Mouse (Mus musculus) kidney, postnatal 0 days (tissue): ENCODE data around the gene Ccdc63. TPM values are rescaled to one million over a fixed set of nuclear protein-coding genes. Genes with fewer than 3 reads are reported as not detected.
"Not testable (repeated sequence)": the region's sequence is repeated elsewhere in the genome, so short reads cannot be mapped to it uniquely, and the experiment has no call there.

Source experiments
- ATAC-seq: fragments of 200-750 bp; cut with Nextera tagmentation; replicated peaks from 2 replicates; pipeline ENCODE4 v1.8.0; 2017; ENCODE audit warnings: low read depth, moderate number of reproducible peaks, moderate TSS enrichment, moderate library complexity; ENCODE audit not compliant: low FRiP score
- DNase-seq: peaks from one replicate; pipeline ENCODE4 v3.0.0-alpha.2; 2016; ENCODE audit warnings: low spot score
- H3K27ac ChIP-seq: fragments of 300-500 bp; sonication (generic); 2 replicates; pipeline ENCODE4 v1.5.1; 2014; ENCODE audit warnings: mild to moderate bottlenecking
- H3K27me3 ChIP-seq: fragments of 300-500 bp; sonication (generic); 2 replicates; pipeline ENCODE4 v1.6.1; 2014; ENCODE audit warnings: low read length, mixed read lengths; ENCODE audit not compliant: insufficient read depth
- H3K36me3 ChIP-seq: fragments of 300-500 bp; sonication (generic); 2 replicates; pipeline ENCODE4 v1.6.1; 2014; ENCODE audit warnings: low read length, mixed read lengths; ENCODE audit not compliant: insufficient read depth
- H3K4me1 ChIP-seq: fragments of 300-500 bp; sonication (generic); replicated peaks from 2 replicates; pipeline ENCODE4 v1.6.1; 2014; ENCODE audit warnings: antibody characterized with exemption, low read length, mixed read lengths; ENCODE audit not compliant: insufficient read depth
- H3K4me2 ChIP-seq: fragments of 300-500 bp; sonication (generic); 2 replicates; pipeline ENCODE4 v1.6.1; 2014; ENCODE audit warnings: mild to moderate bottlenecking, low read length, moderate library complexity, mixed read lengths
- H3K4me3 ChIP-seq: fragments of 300-500 bp; sonication (generic); replicated peaks from 2 replicates; pipeline ENCODE4 v1.5.1; 2014; ENCODE audit warnings: low read depth, low read length
- H3K9ac ChIP-seq: fragments of 300-500 bp; sonication (generic); 2 replicates; pipeline ENCODE4 v1.6.1; 2014; ENCODE audit warnings: low read depth, low read length
- H3K9me3 ChIP-seq: fragments of 300-500 bp; sonication (generic); replicated peaks from 2 replicates; pipeline ENCODE4 v1.6.1; 2016; ENCODE audit warnings: low read length, inconsistent platforms, mixed read lengths
- CTCF ChIP-seq: IDR thresholded peaks from 2 replicates; pipeline ENCODE4 v1.5.1; 2016; ENCODE audit warnings: antibody characterized with exemption, low read depth, mild to moderate bottlenecking, moderate library complexity
- WGBS: fragments of 180-500 bp; shearing (Covaris S2); extraction: QIAGEN DNeasy Blood & Tissue Kit; methylation state at CpG from one replicate; pipeline ENCODE4 v1.1.7; 2014; 5-methylcytosine and 5-hydroxymethylcytosine counted together
- polyA plus RNA-seq: library from polyadenylated mRNA; unstranded; fragments of >200 nt; fragmentation: Nextera tagmentation; extraction: Ambion mirVana; gene quantifications from 2 replicates; pipeline ENCODE4 v1.2.1, GENCODE M21; 2015

Ccdc63 gene
- polyA plus RNA-seq, 1 experiment from 2014 or later, result not detected

GRCm38 (mm10) chr5:122145381-122146055 lies 4.9 kb upstream of the Ccdc63 start:
- H3K9ac ChIP-seq, result no peak overlapping the region
- no peaks in the 10 kb centered on the region for H3K27me3 ChIP-seq
- DNase-seq (peak; percentile 68), ATAC-seq (peak; percentile 52)
- H3K9me3 ChIP-seq, result no peaks in the 10 kb centered on the region
- H3K4me3 ChIP-seq, result no peak overlapping the region
- peak overlapping the region; percentile 29 for H3K4me2 ChIP-seq
- no peaks in the 10 kb centered on the region for H3K36me3 ChIP-seq
- 30% methylated on average over 15 of the region's 15 CpGs for WGBS
- H3K4me1 ChIP-seq, result no peaks in the 10 kb centered on the region
- TF ChIP-seq CTCF, result no peak
- peak overlapping the region; percentile 78 for H3K27ac ChIP-seq

- 94% methylated on average over 4 of the region's 4 CpGs for WGBS
- H3K4me2 ChIP-seq, result 0 out of 2 replicates have a peak overlapping the region, but pooled peaks have one; percentile 29
- no peaks in the 10 kb centered on the region for H3K27me3 ChIP-seq
- H3K9ac ChIP-seq, result no peak overlapping the region
- ATAC-seq (no peak), DNase-seq (no peak)
- H3K9me3 ChIP-seq, result no peaks in the 10 kb centered on the region
- no peaks in the 10 kb centered on the region for H3K4me1 ChIP-seq
- H3K36me3 ChIP-seq, result no peaks in the 10 kb centered on the region
- TF ChIP-seq CTCF, result no peak
- H3K27ac ChIP-seq, result peak overlapping the region; percentile 78
- no peak overlapping the region for H3K4me3 ChIP-seq
Measured at GRCm38 (mm10) chr5:122144825-122145224, 4.2 kb upstream of the Ccdc63 start.

GRCm38 (mm10) chr5:122143543-122143942 lies 2.9 kb upstream of the Ccdc63 start:
- no peak overlapping the region for H3K27ac ChIP-seq
- no peak for DNase-seq
- no peak for ATAC-seq
- H3K4me1 ChIP-seq, result no peaks in the 10 kb centered on the region
- no peak overlapping the region for H3K4me2 ChIP-seq
- no peaks in the 10 kb centered on the region for H3K9me3 ChIP-seq
- no peak overlapping the region for H3K9ac ChIP-seq
- no peaks in the 10 kb centered on the region for H3K27me3 ChIP-seq
- TF ChIP-seq CTCF, result no peak
- no peak overlapping the region for H3K4me3 ChIP-seq
- H3K36me3 ChIP-seq, result no peaks in the 10 kb centered on the region
- 81% methylated on average over 15 of the region's 15 CpGs for WGBS

- 56% methylated on average over 8 of the region's 8 CpGs for WGBS
- H3K4me2 ChIP-seq, result no peak overlapping the region
- DNase-seq (no peak), ATAC-seq (no peak)
- no peak overlapping the region for H3K27ac ChIP-seq
- no peak overlapping the region for H3K4me3 ChIP-seq
- TF ChIP-seq CTCF, result peak; percentile 77
- H3K9me3 ChIP-seq, result no peaks in the 10 kb centered on the region
- no peaks in the 10 kb centered on the region for H3K27me3 ChIP-seq
- H3K4me1 ChIP-seq, result no peaks in the 10 kb centered on the region
- no peaks in the 10 kb centered on the region for H3K36me3 ChIP-seq
- no peak overlapping the region for H3K9ac ChIP-seq
Measured at GRCm38 (mm10) chr5:122142230-122142992, 1.8 kb upstream of the Ccdc63 start.

DNA sequence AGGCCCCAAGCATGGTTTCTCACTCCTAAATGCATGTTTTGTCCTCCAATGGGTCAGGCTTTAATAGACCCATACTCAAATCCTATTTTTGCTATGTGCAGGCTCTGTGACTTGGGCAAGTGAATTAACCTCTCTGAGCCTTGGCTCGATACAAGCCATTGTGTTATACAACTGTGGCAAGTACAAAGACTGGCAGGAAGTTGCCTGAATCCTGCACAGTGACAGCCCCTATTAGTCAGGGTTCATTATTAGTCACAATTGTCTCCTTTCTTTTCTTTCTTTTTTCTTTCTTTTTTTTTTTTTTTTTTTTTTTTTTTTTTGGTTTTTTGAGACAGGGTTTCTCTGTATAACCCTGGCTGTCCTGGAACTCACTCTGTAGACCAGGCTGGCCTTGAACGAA lies 852 bp downstream of the Ccdc63 start:
- H3K36me3 ChIP-seq, H3K27ac ChIP-seq, H3K27me3 ChIP-seq, ATAC-seq, H3K9me3 ChIP-seq, H3K4me1 ChIP-seq, H3K9ac ChIP-seq, DNase-seq, H3K4me3 ChIP-seq, H3K4me2 ChIP-seq: not testable (repeated sequence)
- WGBS, result 84% methylated on average over 2 of the region's 2 CpGs

- no peak overlapping the region for H3K4me2 ChIP-seq
- 69% methylated on average over 15 of the region's 15 CpGs for WGBS
- H3K4me1 ChIP-seq, result peaks cover 4% of the 10 kb centered on the region; the same call in 1 of the 2 replicates
- ATAC-seq (no peak), DNase-seq (no peak)
- no peak overlapping the region for H3K27ac ChIP-seq
- no peak overlapping the region for H3K9ac ChIP-seq
- no peaks in the 10 kb centered on the region for H3K36me3 ChIP-seq
- H3K27me3 ChIP-seq, result no peaks in the 10 kb centered on the region
- no peak overlapping the region for H3K4me3 ChIP-seq
- H3K9me3 ChIP-seq, result no peaks in the 10 kb centered on the region
- TF ChIP-seq CTCF, result no peak
Measured at GRCm38 (mm10) chr5:122138856-122139255, 1.8 kb downstream of the Ccdc63 start.
